Mouse (Mus musculus): ENCODE data around the gene Cphx3. TPM values are rescaled to one million over a fixed set of nuclear protein-coding genes. Genes with fewer than 3 reads are reported as not detected.
"Not testable (repeated sequence)": the region's sequence is repeated elsewhere in the genome, so short reads cannot be mapped to it uniquely, and the experiment has no call there.

Gene Cphx3
- polyA plus RNA-seq, 1 experiment from 2014 or later = not detected

DNA sequence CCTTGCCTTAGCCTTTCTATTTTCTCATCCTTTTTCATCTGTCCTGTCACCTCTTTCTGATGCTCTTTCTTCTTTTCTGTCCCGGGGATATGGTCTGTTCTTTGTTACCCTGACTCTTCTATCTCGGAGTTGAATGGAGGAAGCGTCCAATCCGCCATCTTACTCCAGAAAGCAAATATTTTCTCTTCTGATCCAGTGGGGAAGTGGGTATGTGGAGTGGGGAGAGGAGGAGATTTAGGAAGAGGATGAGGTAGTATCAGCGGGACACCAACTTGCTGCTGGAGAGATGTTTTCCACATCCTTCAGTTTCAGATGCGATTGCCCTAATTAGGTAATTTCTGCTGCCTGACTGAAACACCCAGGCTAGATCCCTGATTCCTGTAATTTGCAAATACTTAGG, 176.6 kb downstream of the Cphx3 start:
- H3K36me3 ChIP-seq; H3K4me2 ChIP-seq (replicated peaks); H3K27ac ChIP-seq (replicated peaks); H3K9ac ChIP-seq; H3K9me3 ChIP-seq (replicated peaks); H3K27me3 ChIP-seq; H3K4me3 ChIP-seq (replicated peaks); ATAC-seq (ENCODE audit: insufficient number of reproducible peaks, low FRiP score, low TSS enrichment, low read depth); H3K4me1 ChIP-seq: not testable (repeated sequence)
- WGBS = no CpG with 5 or more reads among the region's 6 CpGs

Other genes starting within 250 kb of the Cphx3 start
- gene Anxa11, start 240.1 kb upstream of the Cphx3 start, polyA plus RNA-seq (2015; fragmentation: Nextera tagmentation; extraction: Ambion mirVana) = 29.4 and 29.6 TPM in 2 replicates
- 0.47 and 1.1 TPM in 2 replicates for gene Plac9a, start 179.2 kb upstream of the Cphx3 start, polyA plus RNA-seq (2015; fragmentation: Nextera tagmentation; extraction: Ambion mirVana)
- gene Tmem254a, start 154.6 kb upstream of the Cphx3 start, polyA plus RNA-seq (2015; fragmentation: Nextera tagmentation; extraction: Ambion mirVana) = 2.2 and 3.7 TPM in 2 replicates
- gene Cphx1, start 144.0 kb upstream of the Cphx3 start, polyA plus RNA-seq (2015; fragmentation: Nextera tagmentation; extraction: Ambion mirVana) = 0.09 TPM in 1 of 2 replicates, not detected in the other
- gene Duxbl1, start 103.7 kb upstream of the Cphx3 start, polyA plus RNA-seq (2015; fragmentation: Nextera tagmentation; extraction: Ambion mirVana) = 1.00 and 2.8 TPM in 2 replicates
- gene Gm9780, start 39.6 kb upstream of the Cphx3 start, polyA plus RNA-seq (2015; fragmentation: Nextera tagmentation; extraction: Ambion mirVana) = 24.1 and 28.7 TPM in 2 replicates
- 48.2 and 49.6 TPM in 2 replicates for gene Tmem254c, start 14.9 kb upstream of the Cphx3 start, polyA plus RNA-seq (2015; fragmentation: Nextera tagmentation; extraction: Ambion mirVana)
- not detected in 2 replicates for gene Cphx2, start 781 bp upstream of the Cphx3 start, polyA plus RNA-seq (2015; fragmentation: Nextera tagmentation; extraction: Ambion mirVana)
- gene Duxbl2, start 36.1 kb downstream of the Cphx3 start, polyA plus RNA-seq (2015; fragmentation: Nextera tagmentation; extraction: Ambion mirVana) = 0.84 and 2.0 TPM in 2 replicates
- 17.8 and 19.9 TPM in 2 replicates for gene Plac9b, start 100.2 kb downstream of the Cphx3 start, polyA plus RNA-seq (2015; fragmentation: Nextera tagmentation; extraction: Ambion mirVana)
- gene Tmem254b, start 124.7 kb downstream of the Cphx3 start, polyA plus RNA-seq (2015; fragmentation: Nextera tagmentation; extraction: Ambion mirVana) = 37.7 and 38.3 TPM in 2 replicates
- 0.87 and 3.4 TPM in 2 replicates for gene Duxbl3, start 175.7 kb downstream of the Cphx3 start, polyA plus RNA-seq (2015; fragmentation: Nextera tagmentation; extraction: Ambion mirVana)